Mouse (Mus musculus): ENCODE results near the gene Park7.

Park7 gene

GRCm38 (mm10) chr4:150913743-150914142 lies 494 bp downstream of the Park7 start:
- DNase-seq (ENCODE audit: inconsistent age in 2 of 2, low spot score in 1 of 2), result no peak

GRCm38 (mm10) chr4:150910164-150910951 lies 3.9 kb downstream of the Park7 start:
- DNase-seq (ENCODE audit: inconsistent age in 2 of 2, low spot score in 1 of 2), result peak in 1 of 2 experiments; percentile 24

DNA sequence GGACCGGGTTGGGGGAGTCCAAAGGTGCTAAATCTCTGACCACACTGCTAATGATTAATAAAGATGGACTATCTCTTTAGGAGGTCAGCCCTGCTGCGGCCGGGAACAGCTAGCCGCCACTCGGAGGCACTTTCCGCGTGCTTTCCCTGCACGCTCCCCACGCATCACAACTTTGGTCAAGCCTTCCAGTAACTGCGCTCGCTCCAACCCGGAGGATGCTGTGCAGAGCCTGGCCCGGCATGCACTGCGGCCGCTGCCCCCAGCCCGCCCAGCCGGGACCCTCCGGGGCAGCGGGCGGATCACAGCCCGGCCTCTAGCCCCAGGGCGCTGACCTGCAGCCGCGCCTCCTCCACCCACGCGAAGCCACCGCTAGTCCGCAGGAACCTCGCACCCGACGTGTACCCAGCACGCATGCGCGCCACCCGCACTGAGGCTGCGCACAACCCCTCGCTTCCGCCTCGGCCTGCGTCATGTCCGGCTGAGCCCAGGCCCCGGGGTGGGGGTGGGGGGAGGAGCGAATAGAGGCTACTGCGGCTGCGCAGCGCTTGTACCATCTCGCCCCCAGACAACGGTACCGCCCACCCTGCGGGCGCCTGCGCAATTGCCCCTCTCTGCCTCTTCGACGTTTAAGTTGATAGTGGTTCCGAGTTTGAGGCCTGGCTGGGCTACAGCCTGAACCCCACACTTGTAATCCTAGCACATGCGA lies 4.6 kb downstream of the Park7 start:
- peak; percentile 99 to 100 for DNase-seq (ENCODE audit: inconsistent age in 2 of 2, low spot score in 1 of 2)

DNA sequence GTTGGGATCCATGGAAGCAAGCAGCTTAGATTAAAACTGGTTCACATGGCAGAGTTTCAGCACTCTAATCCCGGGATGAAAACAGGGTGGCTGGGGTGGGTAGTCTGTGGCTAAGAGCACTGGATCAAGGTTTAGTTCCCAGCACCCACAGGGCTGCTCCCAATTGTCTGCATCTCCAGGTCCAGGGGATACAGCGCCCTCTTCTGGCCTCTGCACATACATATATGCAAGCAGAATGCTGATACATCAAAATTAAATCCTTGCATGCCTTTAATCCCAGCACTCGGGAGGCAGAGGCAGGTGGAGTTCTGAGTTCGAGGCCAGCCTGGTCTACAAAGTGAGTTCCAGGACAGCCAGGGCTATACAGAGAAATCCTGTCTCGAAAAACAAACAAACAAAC lies 5.7 kb downstream of the Park7 start:
- DNase-seq (ENCODE audit: inconsistent age in 2 of 2, low spot score in 1 of 2), result peak; percentile 33 to 48

DNA sequence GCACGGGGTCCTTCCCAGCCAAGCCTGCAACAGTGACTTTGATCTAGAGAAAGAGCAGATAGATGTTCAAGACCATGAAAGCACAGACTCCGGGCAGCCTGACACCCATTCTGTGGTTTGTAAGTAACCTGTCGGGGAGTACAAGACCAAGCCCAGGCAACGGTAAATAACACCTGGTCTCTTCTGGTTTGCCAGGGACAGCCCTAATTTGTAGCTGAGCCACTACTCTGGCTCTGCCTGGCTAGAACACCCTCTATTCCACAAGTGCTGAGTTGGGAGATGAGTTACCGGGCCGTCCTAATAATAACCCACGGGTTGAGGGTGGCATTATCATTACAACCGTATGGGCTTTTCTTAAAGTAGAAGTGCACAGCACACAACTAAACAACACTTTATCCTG lies 7.1 kb downstream of the Park7 start:
- no peak for DNase-seq (ENCODE audit: inconsistent age in 2 of 2, low spot score in 1 of 2)

DNA sequence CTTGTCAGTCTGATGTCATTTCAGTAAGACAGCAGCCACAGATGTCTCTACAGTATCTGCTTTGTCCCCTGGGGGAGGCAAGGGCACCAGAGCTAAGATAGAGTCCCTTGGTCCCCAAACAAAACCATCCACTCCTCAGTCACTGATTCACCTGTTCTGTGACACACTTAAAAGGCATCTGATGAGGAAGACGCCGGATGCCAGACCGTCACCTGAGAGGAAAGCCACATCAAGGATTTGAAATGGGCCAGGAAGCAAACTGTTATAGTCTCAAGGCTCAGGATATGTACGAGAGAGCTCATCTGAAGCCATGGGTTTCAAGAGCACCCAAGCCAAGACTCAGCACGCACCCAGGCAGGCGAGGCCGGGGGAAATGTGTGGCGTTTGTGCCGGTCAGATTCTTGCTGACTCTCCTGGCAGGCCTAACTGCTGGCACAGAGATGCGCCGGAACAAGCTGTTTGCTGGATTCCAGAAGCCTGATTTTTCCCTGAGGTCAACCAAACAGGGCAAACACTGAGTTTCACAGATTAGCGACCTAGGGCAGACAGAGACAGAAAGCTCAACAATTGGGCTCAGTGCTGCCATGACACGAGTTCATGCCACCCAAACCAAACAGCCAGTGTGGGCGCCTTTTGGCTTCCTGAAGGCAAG lies 11.0 kb downstream of the Park7 start:
- peak in 1 of 2 experiments; percentile 14 for DNase-seq (ENCODE audit: inconsistent age in 2 of 2, low spot score in 1 of 2)

DNA sequence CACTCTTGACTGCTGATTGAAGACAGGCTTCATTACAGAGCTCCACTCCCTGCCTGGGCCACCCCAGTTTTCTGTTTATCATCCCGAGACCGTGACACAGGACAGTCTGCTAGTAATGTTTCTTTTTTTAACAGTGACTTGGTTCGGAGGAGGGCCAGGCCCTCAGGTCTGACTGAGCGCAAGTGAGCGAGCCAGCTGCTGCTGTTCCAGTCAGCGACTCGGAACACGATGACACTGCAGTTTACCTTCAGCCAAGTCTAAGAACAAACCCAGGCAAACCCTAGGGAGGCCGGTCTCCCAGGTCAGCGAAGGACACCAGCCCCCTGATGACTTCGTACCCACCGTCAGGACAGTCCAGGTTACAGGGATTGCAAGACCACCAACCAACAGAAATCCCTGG lies 12.2 kb downstream of the Park7 start:
- no peak for DNase-seq (ENCODE audit: inconsistent age in 2 of 2, low spot score in 1 of 2)

DNA sequence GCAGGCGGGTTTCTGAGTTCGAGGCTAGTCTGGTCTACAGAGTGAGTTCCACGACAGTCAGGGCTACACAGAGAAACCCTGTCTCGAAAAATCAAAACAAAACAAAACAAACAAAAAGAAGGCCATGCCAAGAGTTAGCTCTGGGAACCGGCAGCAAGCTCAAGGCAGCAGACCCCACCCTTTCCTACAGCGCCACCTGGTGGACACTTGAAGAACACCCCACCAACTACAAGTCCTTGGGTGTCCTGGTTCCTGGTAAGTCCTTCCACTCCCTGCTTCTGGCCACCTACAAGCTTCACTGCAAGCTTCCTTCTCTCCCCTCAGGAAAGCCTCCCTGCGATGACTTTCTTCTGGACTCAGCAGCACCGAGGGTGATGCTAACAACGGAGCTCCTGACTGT lies 12.6 kb downstream of the Park7 start:
- peak; percentile 82 to 93 for DNase-seq (ENCODE audit: inconsistent age in 2 of 2, low spot score in 1 of 2)

DNA sequence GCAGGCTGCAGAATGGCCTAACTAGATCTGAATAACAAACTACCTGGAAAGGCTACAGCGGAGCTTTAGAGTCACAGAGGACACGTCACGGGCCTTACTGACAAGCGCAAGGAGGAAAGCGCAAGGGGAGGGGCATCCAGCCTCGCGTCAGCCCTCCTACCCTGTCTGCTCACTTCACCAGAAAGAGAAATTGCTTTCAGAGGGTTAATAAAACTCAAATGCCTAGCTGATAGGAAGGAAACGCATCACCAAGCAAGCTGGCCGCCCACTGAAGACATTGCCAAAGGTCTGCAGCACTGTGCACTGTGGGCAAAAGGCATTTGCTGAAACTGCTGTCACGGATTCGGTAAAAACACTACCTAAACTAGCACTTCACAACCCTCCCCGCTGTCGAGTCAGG lies 13.8 kb downstream of the Park7 start:
- no peak for DNase-seq (ENCODE audit: inconsistent age in 2 of 2, low spot score in 1 of 2)

DNA sequence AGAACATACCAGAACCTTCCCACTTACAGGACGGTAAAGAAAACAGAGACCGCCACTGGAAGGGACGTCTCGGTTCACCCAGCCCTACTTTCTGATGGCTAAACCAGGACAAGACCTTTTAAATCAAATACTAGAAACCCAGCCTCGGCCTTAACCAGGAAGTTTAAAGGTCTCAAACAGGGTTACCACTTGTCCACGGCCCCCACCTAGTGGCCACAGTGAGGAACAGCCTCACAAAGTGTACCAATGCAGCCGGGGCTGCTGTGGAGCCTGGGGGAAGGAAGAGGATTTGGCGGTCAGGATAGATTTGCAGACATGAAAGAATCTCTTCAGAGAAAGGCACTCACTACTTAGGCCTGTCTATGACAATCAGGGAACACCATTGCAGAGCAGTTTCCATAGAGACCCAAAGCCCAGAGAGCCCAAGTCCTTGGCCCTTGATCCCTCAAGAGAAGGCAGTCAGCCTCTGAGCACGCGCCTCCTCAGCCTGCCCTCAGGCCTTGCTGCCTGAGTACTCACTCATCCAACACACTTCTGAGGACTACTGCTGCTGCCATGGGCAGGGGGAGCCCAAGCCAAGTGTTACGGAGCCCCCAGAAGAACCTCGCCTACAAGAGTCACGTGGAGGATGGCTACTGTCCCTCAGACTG lies 15.4 kb downstream of the Park7 start:
- DNase-seq (ENCODE audit: inconsistent age in 2 of 2, low spot score in 1 of 2), result peak; percentile 67 to 91

DNA sequence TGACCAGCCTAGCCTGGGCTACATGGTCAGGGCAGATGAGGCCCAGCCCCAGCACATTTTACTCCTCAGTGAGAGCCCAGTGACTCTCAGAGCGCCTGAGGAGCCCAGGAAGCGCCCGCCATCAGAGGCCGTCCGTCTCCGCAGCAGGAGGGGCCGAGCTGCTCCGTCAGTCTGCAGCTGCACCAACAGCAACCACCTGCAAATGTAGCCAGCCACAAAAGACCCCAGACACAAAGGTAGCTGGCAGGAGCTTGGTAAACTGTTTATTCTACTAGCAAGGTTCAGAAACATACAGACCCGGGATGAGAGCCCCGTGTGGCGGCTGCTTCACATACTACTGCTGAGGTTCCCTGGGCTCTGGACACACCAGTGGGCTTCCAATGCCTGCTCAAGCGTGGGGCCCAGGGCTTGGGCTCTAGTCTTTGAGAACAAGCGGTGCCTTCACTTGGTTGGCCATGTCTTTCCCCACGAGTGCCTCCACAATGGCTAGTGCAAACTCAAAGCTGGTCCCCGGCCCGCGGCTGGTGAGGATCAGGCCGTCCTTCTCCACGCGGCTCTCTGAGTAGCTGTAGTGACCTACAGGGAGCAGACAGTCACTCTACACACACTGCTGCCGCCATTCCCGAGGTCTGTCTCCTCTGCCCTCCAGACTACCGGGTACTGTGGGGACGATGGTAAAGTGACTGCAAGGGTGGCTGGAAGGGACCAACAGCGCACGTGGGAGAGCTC lies 17.2 kb downstream of the Park7 start:
- no peak for DNase-seq (ENCODE audit: inconsistent age in 2 of 2, low spot score in 1 of 2)

DNA sequence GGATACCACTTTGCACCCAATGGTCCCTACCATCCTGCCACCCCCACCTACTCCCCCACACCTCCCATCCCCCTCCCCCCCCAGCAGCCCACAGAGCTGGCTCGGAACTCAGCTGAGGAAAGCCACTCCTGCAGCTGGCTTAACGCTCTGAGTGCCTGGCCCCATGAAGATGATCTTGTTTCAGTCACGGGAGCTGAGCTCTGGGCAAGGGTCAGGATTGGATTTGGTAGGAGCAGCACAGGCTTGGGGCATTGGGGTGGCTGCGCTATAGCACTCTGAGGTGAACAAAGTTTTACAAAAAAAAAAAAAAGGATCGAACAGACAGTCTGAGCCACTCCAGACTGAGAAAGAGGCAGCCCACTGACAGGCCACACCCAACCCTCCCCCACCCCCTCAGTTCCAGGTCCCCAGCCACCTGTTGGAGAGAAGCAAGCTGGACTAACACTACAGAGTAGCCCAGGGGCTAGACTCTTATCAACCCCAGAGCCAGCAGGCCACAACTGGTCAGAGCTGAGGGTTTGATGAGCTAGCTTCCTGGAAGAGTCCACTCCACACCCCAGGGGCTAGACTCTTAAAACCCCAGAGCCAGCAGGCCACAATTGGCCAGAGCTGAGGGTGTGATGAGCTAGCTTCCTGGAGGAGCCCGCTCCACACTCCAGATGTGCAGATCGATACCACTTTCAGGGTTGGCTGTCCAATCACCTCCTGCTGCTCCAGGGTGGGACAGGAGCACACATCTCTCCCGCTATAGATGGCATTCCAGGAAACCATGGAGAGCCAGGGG lies 19.3 kb downstream of the Park7 start:
- no peak for DNase-seq (ENCODE audit: inconsistent age in 2 of 2, low spot score in 1 of 2)

- DNase-seq (ENCODE audit: inconsistent age in 2 of 2, low spot score in 1 of 2), result no peak
Measured at GRCm38 (mm10) chr4:150891308-150891707, 22.9 kb downstream of the Park7 start.

DNA sequence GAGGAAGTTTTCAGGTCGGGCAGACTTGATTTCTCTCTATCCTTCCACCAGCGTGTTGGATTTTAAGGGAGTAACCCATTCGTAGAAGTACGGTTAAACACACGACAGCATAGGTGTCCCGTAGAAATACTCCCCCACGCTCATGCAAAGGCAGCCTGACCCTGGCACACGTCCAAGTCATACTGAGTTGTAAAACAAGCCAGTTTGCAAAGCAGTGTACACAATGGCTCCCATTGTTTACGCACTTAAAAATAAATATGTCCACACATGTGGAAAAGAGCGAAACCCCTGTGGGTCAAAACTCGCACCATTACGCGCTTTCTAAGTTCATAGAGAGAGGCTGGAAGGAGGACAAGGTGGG lies 24.3 kb downstream of the Park7 start:
- DNase-seq (ENCODE audit: inconsistent age in 2 of 2, low spot score in 1 of 2), result no peak

GRCm38 (mm10) chr4:150889273-150889954 lies 24.8 kb downstream of the Park7 start:
- no peak for DNase-seq (ENCODE audit: inconsistent age in 2 of 2, low spot score in 1 of 2)

DNA sequence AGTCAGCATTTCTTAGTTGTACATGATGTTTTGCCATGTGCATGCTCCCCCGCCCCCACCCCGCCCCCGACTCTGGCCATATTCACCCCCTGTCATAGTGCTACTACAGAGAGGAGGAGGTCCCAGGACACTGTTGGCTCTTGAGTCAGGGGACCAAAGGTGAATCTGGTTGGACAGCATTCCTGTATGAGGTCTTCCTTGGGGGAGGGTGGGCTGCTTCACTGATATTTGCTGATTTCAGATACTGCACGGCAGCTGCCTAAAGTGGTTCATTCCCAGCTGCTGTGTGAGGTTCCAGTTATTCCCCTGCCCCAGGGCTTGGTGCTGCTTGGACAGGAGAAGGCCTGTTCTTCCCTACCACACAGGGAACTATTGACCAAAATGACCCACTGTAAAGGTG lies 25.7 kb downstream of the Park7 start:
- no peak for DNase-seq (ENCODE audit: inconsistent age in 2 of 2, low spot score in 1 of 2)

GRCm38 (mm10) chr4:150887903-150888302 lies 26.3 kb downstream of the Park7 start:
- no peak for DNase-seq (ENCODE audit: inconsistent age in 2 of 2, low spot score in 1 of 2)

- DNase-seq (ENCODE audit: inconsistent age in 2 of 2, low spot score in 1 of 2), result no peak
Measured at GRCm38 (mm10) chr4:150882632-150883031, 31.6 kb downstream of the Park7 start.

GRCm38 (mm10) chr4:150880364-150880763 lies 33.9 kb downstream of the Park7 start:
- DNase-seq (ENCODE audit: inconsistent age in 2 of 2, low spot score in 1 of 2), result no peak

- no peak for DNase-seq (ENCODE audit: inconsistent age in 2 of 2, low spot score in 1 of 2)
Measured at GRCm38 (mm10) chr4:150879631-150880030, 34.6 kb downstream of the Park7 start.

All from adrenal gland, adult (tissue).